Mouse (Mus musculus): Measurements from ENCODE around the gene Med16. TPM values are rescaled to one million over a fixed set of nuclear protein-coding genes. Genes with fewer than 3 reads are reported as not detected.

Med16 gene
- polyA plus RNA-seq, 1 experiment from 2014 or later, result 55.3 TPM

- peak within 1 kb of the TSS; percentile 30 for H3K4me3 ChIP-seq
- WGBS, result 4% methylated on average over 41 of the region's 41 CpGs
- no peaks in the 10 kb centered on the region for H3K9me3 ChIP-seq
- no peaks in the 10 kb centered on the region for H3K36me3 ChIP-seq
- peak within 1 kb of the TSS; percentile 58 for H3K9ac ChIP-seq
- H3K27me3 ChIP-seq, result peaks cover 75% of the 10 kb centered on the region
- H3K4me2 ChIP-seq, result peak within 1 kb of the TSS; percentile 50
- no peak within 1 kb of the TSS for H3K27ac ChIP-seq
- ATAC-seq (ENCODE audit: low FRiP score), result no peak
- peaks cover 51% of the 10 kb centered on the region for H3K4me1 ChIP-seq (replicated peaks)
Measured at GRCm38 (mm10) chr10:79920958-79921535, 12.3 kb upstream of the Med16 start, which contains the start of gene R3hdm4. Gene R3hdm4, minus strand, starts transcription at chr10:79921208.

GRCm38 (mm10) chr10:79920056-79920890, 11.6 kb upstream of the Med16 start:
- WGBS, result 18% methylated on average over 25 of the region's 26 CpGs
- Histone ChIP-seq H3K27ac (no peak overlapping the region), H3K27me3 (peaks cover 75% of the 10 kb centered on the region), H3K36me3 (no peaks in the 10 kb centered on the region), H3K4me3 (peak overlapping the region; percentile 30), H3K4me2 (peak overlapping the region; percentile 50), H3K9me3 (no peaks in the 10 kb centered on the region), H3K4me1 (replicated peaks) (peaks cover 52% of the 10 kb centered on the region), H3K9ac (no peak overlapping the region)
- ATAC-seq (ENCODE audit: low FRiP score), result no peak

GRCm38 (mm10) chr10:79919251-79919849, 10.6 kb upstream of the Med16 start:
- 4% methylated on average over 21 of the region's 21 CpGs for WGBS
- Histone ChIP-seq H3K4me2 (no peak overlapping the region), H3K4me1 (replicated peaks) (peaks cover 61% of the 10 kb centered on the region), H3K9me3 (no peaks in the 10 kb centered on the region), H3K27me3 (peaks cover 71% of the 10 kb centered on the region), H3K36me3 (no peaks in the 10 kb centered on the region), H3K4me3 (no peak overlapping the region), H3K27ac (no peak overlapping the region), H3K9ac (peak overlapping the region; percentile 43; the same call in 1 of the 2 replicates)
- no peak for ATAC-seq (ENCODE audit: low FRiP score)

DNA sequence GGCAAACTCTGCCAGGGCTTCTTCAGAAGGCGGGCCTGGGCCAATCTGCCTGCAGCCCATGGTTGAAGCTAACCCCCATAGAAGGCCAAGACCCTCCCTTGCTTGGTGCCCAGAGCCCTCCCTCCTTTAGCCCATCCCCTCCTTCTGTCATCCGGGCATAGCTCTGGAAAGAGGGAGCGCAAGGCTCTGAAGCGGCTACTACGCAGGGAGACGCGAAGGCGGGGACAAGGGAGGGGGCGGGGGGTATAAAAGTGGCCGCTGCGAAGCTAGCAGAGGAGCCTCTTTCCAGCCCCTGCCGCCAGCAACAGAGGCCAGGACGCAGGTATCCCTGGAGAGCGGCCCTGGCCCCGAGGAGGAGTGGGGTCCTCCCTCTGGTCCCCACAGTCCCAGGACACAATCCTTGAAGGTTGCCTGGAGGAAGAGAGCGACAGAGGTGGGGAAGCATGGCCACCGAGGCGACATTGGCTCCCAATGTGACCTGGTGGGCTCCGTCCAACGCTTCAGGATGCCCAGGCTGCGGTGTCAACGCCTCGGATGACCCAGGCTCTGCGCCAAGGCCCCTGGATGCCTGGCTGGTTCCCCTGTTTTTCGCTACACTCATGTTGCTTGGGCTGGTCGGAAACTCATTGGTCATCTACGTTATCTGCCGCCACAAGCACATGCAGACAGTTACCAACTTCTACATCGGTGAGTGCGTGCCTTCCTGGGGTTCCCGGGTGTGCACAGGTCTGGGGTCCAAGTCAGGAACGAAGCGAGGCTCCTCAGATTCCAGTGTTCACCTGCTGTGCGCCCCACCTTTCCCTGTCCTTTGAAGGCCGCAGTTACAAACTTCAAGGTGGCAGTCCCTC, 9.7 kb upstream of the Med16 start:
- Histone ChIP-seq H3K9me3 (no peaks in the 10 kb centered on the region), H3K27ac (no peak overlapping the region), H3K4me1 (replicated peaks) (peaks cover 68% of the 10 kb centered on the region), H3K4me2 (peak overlapping the region; percentile 20; the same call in 1 of the 2 replicates), H3K27me3 (peaks cover 63% of the 10 kb centered on the region), H3K9ac (peak overlapping the region; percentile 43), H3K4me3 (0 out of 2 replicates have a peak overlapping the region, but pooled peaks have one; percentile 78), H3K36me3 (0 out of 2 replicates have a peak, but pooled peaks cover under 1% of the 10 kb centered on the region)
- 4% methylated on average over 35 of the region's 35 CpGs for WGBS
- ATAC-seq (ENCODE audit: low FRiP score), result no peak

GRCm38 (mm10) chr10:79917532-79918100, 8.9 kb upstream of the Med16 start:
- 69% methylated on average over 5 of the region's 5 CpGs for WGBS
- Histone ChIP-seq H3K27me3 (peaks cover 55% of the 10 kb centered on the region), H3K9me3 (no peaks in the 10 kb centered on the region), H3K27ac (no peak overlapping the region), H3K4me1 (replicated peaks) (peaks cover 68% of the 10 kb centered on the region), H3K36me3 (peaks cover 6% of the 10 kb centered on the region), H3K4me2 (peak overlapping the region; percentile 97), H3K4me3 (peak overlapping the region; percentile 78), H3K9ac (peak overlapping the region; percentile 97)
- no peak for ATAC-seq (ENCODE audit: low FRiP score)

- Histone ChIP-seq H3K4me3 (peak within 1 kb of the TSS; percentile 78), H3K27ac (peak within 1 kb of the TSS; percentile 86), H3K4me2 (peak within 1 kb of the TSS; percentile 97), H3K9ac (peak within 1 kb of the TSS; percentile 97), H3K27me3 (peaks cover 48% of the 10 kb centered on the region), H3K4me1 (replicated peaks) (peaks cover 68% of the 10 kb centered on the region), H3K9me3 (no peaks in the 10 kb centered on the region), H3K36me3 (peaks cover 13% of the 10 kb centered on the region)
- WGBS, result 4% methylated on average over 42 of the region's 42 CpGs
- ATAC-seq (ENCODE audit: low FRiP score), result peak; percentile 72
Measured at GRCm38 (mm10) chr10:79916808-79917531, 8.2 kb upstream of the Med16 start, which contains the start of gene Kiss1r. Gene Kiss1r, plus strand, starts transcription at chr10:79916971.

DNA sequence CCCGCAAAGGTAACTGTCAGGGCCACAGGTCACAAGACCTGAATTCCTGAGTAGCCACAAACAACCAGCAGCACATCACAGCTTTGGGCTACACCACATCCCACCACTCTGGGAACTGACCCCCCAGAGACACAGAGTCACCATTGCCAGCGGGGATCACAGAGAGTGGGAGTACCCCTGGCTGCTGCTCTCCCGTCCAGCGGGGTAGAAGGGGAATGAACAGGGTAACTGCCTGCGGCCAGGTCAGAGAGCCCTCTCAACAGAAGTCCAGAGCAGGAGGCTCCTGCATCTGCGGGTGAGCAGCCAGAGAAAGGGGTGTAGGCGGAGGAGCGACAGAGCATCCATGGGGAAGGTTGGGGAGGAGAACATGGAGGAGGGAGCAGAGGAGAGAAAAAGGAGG, 7.4 kb upstream of the Med16 start:
- no peak for ATAC-seq (ENCODE audit: low FRiP score)
- Histone ChIP-seq H3K4me1 (replicated peaks) (peaks cover 59% of the 10 kb centered on the region), H3K4me2 (peak overlapping the region; percentile 97), H3K27ac (peak overlapping the region; percentile 86), H3K27me3 (peaks cover 39% of the 10 kb centered on the region), H3K4me3 (peak overlapping the region; percentile 78), H3K9ac (peak overlapping the region; percentile 97), H3K9me3 (no peaks in the 10 kb centered on the region), H3K36me3 (peaks cover 22% of the 10 kb centered on the region)
- WGBS, result 5% methylated on average over 8 of the region's 8 CpGs

GRCm38 (mm10) chr10:79914948-79915596, 6.3 kb upstream of the Med16 start:
- Histone ChIP-seq H3K4me2 (peak overlapping the region; percentile 97), H3K27ac (no peak overlapping the region), H3K27me3 (peaks cover 29% of the 10 kb centered on the region), H3K36me3 (peaks cover 29% of the 10 kb centered on the region), H3K4me1 (replicated peaks) (peaks cover 49% of the 10 kb centered on the region), H3K9me3 (no peaks in the 10 kb centered on the region), H3K9ac (peak overlapping the region; percentile 97), H3K4me3 (0 out of 2 replicates have a peak overlapping the region, but pooled peaks have one; percentile 78)
- 77% methylated on average over 7 of the region's 7 CpGs for WGBS
- no peak for ATAC-seq (ENCODE audit: low FRiP score)

DNA sequence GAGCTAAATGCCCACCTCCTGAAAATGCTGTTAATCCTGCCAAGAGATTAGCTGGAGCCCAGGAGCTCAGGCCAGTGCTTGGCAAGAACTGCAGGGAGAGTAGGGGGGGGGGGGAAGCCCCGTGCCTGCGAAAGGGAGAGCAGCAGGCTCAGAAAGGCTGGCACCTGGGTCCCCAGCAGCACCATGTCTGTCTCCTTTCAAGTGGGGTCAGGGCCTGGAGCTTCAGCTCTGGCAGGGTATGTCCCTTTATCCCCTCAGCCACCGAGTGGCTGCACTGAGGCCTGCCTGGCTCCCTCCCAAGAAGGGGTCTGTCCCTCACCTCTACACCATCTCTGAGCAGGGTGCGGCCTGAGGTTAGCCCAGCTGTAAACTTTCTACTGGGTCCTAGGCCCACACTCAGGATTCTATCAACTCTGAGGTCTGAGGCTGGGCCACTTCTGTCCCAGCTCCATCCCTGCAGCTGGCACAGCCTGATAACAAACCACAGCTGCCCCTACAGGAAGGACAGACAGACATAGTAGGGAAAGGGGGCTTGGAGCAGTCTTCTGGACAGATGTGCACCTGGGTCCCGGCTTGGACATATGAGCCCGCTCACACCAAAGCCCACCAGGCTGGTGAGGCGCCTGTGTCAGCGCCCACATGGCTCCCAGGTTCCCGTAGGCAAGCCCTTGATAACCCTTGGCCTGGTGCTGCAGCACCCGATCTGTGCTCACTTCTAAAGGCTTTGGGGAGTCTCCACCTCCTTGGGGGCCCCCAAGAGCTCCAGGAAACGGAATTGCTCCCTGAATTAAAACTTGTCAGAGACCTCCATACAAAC, 5.6 kb upstream of the Med16 start:
- peaks cover 29% of the 10 kb centered on the region for H3K36me3 ChIP-seq
- peaks cover 50% of the 10 kb centered on the region for H3K4me1 ChIP-seq (replicated peaks)
- peaks cover 22% of the 10 kb centered on the region for H3K27me3 ChIP-seq
- 0 out of 2 replicates have a peak overlapping the region, but pooled peaks have one; percentile 18 for H3K27ac ChIP-seq
- no peak overlapping the region for H3K4me2 ChIP-seq
- H3K9me3 ChIP-seq, result no peaks in the 10 kb centered on the region
- WGBS, result 76% methylated on average over 11 of the region's 11 CpGs
- no peak for ATAC-seq (ENCODE audit: low FRiP score)
- peak overlapping the region; percentile 53 for H3K9ac ChIP-seq
- H3K4me3 ChIP-seq, result no peak overlapping the region

DNA sequence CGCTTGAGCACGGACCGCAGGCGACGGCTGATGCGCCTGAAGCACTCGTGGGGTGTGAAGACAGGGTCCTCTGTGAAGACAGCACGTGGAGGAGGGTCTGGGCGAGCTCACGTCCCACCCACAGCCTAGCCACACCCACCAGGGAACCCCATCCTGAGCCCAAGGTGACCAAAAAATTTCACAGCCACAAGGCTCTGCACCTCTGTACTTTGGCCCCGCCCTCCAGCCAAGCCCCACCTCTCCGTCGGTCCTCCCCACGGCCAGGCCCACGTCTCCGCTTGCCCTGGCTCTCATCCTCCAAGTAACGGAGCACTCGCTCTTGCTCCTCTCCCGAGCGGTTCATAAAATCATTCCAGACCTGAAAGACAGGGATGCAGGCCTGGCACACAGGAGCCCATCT, 3.7 kb upstream of the Med16 start:
- WGBS, result 67% methylated on average over 20 of the region's 20 CpGs
- H3K4me2 ChIP-seq, result no peak overlapping the region
- no peak for ATAC-seq (ENCODE audit: low FRiP score)

More for the DNA sequence above, 3.7 kb upstream of the Med16 start:
- Histone ChIP-seq H3K4me1 (replicated peaks) (peaks cover 44% of the 10 kb centered on the region), H3K27me3 (peaks cover 3% of the 10 kb centered on the region), H3K27ac (no peak overlapping the region), H3K9me3 (no peaks in the 10 kb centered on the region), H3K4me3 (no peak overlapping the region), H3K36me3 (peaks cover 29% of the 10 kb centered on the region), H3K9ac (no peak overlapping the region)
